Mouse (Mus musculus): ENCODE measurements around the gene Tvp23b.
A peak's percentile ranks its signal among the peaks of the same experiment; 100 is the strongest.

Gene Tvp23b

DNA sequence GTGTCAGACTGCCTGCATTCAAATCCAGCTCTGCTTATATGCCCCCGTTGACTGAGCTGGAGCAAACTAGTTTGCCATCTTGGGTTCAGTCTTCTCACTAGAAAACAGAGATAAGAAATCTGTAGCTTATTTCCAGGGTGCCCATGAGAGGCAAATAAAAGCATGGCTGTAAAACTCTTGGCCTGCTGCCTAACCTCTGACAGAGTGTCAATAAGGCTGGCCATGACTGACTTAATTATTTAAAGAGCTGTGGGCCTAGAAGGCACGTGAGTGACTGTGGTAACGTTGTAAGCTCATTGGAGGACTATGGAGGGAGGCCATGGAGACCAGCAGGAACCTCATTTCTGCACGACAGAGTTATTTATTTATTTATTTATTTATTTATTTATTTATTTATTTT, 66.3 kb downstream of the Tvp23b start:
- peak; percentile 41 for DNase-seq

GRCm38 (mm10) chr11:62949548-62949947, 70.3 kb downstream of the Tvp23b start:
- no peak for DNase-seq

DNA sequence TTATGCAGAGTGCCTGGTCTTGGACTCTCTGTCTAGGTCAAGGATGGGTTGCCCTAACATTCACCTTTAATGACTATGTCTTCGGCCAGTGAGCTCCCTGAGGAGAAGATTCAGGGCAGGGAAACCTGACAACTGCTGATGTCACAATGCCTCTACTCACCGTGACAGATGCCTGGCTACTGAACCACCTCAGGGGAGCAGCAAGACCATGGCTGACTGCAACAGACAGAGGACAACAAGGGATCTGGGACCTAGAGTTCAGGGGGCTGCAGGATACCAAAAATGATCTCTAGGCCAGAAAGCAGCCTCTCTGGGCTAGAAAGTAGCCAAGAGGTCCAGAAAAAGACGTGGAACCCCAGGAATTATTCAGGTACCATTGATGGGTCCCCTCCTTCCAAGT, 71.8 kb downstream of the Tvp23b start, which contains the start of gene Cdrt4:
Cdrt4 (plus strand) TSS at position 182 of the 400 bp plus-strand sequence.
- no peak for DNase-seq

DNA sequence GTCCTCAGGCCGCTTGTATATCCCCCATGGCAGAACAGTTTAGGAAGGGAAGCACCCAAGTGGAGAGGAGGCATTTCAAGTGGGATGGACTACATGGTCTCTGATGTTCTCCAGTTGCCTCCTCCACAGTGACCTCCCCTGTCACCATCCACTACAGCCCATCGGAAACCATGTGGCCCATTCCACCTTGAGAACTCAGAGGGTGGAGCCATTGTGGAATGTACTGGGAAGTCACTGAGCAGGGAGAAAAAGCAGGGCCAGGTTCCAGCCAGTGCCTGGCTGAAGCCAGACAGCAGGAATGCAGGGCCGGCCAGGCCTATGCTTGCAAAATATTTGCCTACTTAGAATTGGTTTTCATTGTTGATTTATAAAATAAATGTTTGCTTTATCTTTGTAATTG, 75.5 kb downstream of the Tvp23b start:
- DNase-seq = no peak

DNA sequence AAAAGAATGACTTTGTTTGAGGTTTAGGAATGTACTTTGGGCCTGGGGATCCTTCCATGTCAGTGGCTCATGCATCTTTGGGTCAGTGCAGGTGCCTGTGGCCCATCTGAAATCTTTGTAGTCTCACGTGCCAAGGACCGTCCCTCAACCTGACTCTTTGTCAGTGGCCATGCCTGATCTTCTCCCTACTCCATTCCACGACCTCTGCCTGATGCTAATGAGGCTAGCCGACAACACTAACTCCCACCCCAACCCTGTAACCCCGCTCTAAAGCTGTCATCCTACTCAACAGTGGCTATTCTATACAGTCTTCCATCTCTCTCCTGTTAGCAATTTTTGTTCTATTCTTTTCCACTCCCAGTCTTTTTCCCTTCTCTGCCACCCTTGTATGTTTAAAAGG, 75.9 kb downstream of the Tvp23b start:
- no peak for DNase-seq

- no peak for DNase-seq
Measured at GRCm38 (mm10) chr11:62955776-62956175, 76.5 kb downstream of the Tvp23b start.

DNA sequence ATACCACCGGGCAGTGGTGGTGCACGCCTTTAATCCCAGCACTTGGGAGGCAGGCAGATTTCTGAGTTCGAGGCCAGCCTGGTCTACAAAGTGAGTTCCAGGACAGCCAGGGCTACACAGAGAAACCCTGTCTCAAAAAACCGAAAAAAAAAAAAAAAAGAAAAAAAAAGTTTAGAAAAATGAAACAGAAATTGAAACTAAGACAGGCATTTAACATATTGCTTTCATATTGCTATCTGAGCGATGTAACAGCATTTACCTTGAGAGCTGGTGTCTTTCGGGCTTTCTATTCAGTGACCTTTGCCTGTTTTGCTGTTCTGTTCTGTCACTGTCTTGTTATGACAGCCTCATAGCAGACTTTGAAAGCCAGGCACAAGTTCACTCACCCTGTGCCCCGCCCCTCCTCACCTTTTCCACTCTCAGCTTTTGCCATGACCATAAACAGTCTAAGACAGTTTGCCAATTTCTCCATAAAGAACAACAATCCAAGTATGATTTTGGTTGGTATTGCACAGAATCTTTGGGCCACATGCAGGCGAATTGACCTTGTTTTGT, 78.4 kb downstream of the Tvp23b start:
- no peak for DNase-seq

GRCm38 (mm10) chr11:62963292-62963691, 84.0 kb downstream of the Tvp23b start:
- no peak for DNase-seq

DNA sequence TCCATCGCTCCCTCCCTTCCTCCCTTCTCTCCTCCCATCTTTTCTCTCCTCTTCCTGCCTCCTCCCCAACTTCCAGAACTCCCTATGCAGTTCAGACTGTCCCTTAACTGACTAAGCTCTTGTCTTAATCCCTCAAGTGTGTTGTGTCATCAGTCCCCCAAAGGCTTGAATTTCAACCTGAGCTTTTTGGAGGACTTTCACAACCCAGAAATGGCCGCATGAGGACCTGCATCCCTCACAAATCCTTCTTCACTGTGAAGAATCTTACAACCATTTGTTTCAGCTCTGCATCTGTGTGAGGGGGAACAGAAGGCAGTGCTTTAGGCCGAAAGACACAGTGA, 87.1 kb downstream of the Tvp23b start:
- DNase-seq = no peak

Data from kidney, adult 11 months (tissue).